Mouse (Mus musculus) cortical plate, adult 2 months (tissue): Measurements from ENCODE around the gene Exoc2. TPM values are rescaled to one million over a fixed set of nuclear protein-coding genes. Genes with fewer than 3 reads are reported as not detected.
A peak's percentile ranks its signal among the peaks of the same experiment; 100 is the strongest.

Experiments
- H3K27ac ChIP-seq: fragments of 200-500 bp; 2 replicates; pipeline ENCODE4 v1.5.1; 2012; ENCODE audit warnings: low read length, control low read depth, inconsistent platforms; ENCODE audit not compliant: insufficient read depth
- H3K4me1 ChIP-seq: fragments of 200-500 bp; 2 replicates; pipeline ENCODE4 v1.6.1; 2011; ENCODE audit warnings: low read length; ENCODE audit not compliant: control insufficient read depth, insufficient read depth
- H3K4me3 ChIP-seq: fragments of 200-500 bp; 2 replicates; pipeline ENCODE4 v1.5.1; 2011; ENCODE audit warnings: mild to moderate bottlenecking, low read length, control low read depth; ENCODE audit not compliant: insufficient read depth
- CTCF ChIP-seq: fragments of 200-500 bp; IDR thresholded peaks from 2 replicates; pipeline ENCODE4 v1.5.1; 2011; ENCODE audit warnings: mild to moderate bottlenecking, control low read depth, low read length; ENCODE audit not compliant: insufficient read depth; ENCODE audit errors: extremely low read depth
- POLR2A ChIP-seq: fragments of 200-500 bp; IDR thresholded peaks from 2 replicates; pipeline ENCODE4 v1.6.1; 2011; ENCODE audit warnings: mild to moderate bottlenecking, low read length, control low read depth; ENCODE audit not compliant: insufficient read depth; ENCODE audit errors: extremely low read depth
- polyA plus RNA-seq: library from polyadenylated mRNA; depleted of rRNA; stranded (reverse); fragments of >200 nt; gene quantifications from 2 replicates; pipeline ENCODE4 v1.2.3, GENCODE M21; 2012; rRNA removed

Exoc2 gene
- 25.2 and 26.6 TPM in 2 replicates for polyA plus RNA-seq

GRCm38 (mm10) chr13:30973501-30974246 is at the start of gene Exoc2, which contains the start of gene Gm5447:
Gene Exoc2, minus strand, starts transcription at chr13:30974093.
Gene Gm5447, plus strand, starts transcription at chr13:30974204.
- TF ChIP-seq POLR2A (peak; percentile 52; the same call in 1 of the 2 replicates), CTCF (no peak)
- H3K4me3 ChIP-seq, result peak within 1 kb of the TSS; percentile 72

GRCm38 (mm10) chr13:31023664-31024063 is 49.8 kb upstream of the Exoc2 start:
- TF ChIP-seq POLR2A (no peak), CTCF (no peak)
- no peak overlapping the region for H3K27ac ChIP-seq
- H3K4me3 ChIP-seq, result no peak overlapping the region
- H3K4me1 ChIP-seq, result no peaks in the 10 kb centered on the region

More at GRCm38 (mm10) chr13:30973501-30974246, at the start of gene Exoc2, which contains the start of gene Gm5447:
- H3K27ac ChIP-seq, result 0 out of 2 replicates have a peak within 1 kb of the TSS, but pooled peaks have one; percentile 4
- peaks cover 4% of the 10 kb centered on the region for H3K4me1 ChIP-seq

- TF ChIP-seq POLR2A (no peak), CTCF (no peak)
- H3K4me3 ChIP-seq, result no peak overlapping the region
- no peak overlapping the region for H3K27ac ChIP-seq
- H3K4me1 ChIP-seq, result no peaks in the 10 kb centered on the region
Observed at GRCm38 (mm10) chr13:31021927-31022326, 48.0 kb upstream of the Exoc2 start.

- H3K4me3 ChIP-seq, result no peak overlapping the region
- H3K4me1 ChIP-seq, result no peaks in the 10 kb centered on the region
- TF ChIP-seq POLR2A, result no peak
- TF ChIP-seq CTCF, result no peak
- no peak overlapping the region for H3K27ac ChIP-seq
Observed at GRCm38 (mm10) chr13:31021514-31021913, 47.6 kb upstream of the Exoc2 start.

- no peaks in the 10 kb centered on the region for H3K4me1 ChIP-seq
- no peak overlapping the region for H3K27ac ChIP-seq
- no peak for TF ChIP-seq CTCF
- TF ChIP-seq POLR2A, result no peak
- no peak overlapping the region for H3K4me3 ChIP-seq
Observed at GRCm38 (mm10) chr13:31017545-31017944, 43.7 kb upstream of the Exoc2 start.

GRCm38 (mm10) chr13:31004995-31005394 is 31.1 kb upstream of the Exoc2 start:
- Histone ChIP-seq H3K4me3 (no peak overlapping the region), H3K27ac (no peak overlapping the region), H3K4me1 (no peaks in the 10 kb centered on the region)
- no peak for TF ChIP-seq POLR2A
- TF ChIP-seq CTCF, result no peak

- H3K4me1 ChIP-seq, result no peaks in the 10 kb centered on the region
- TF ChIP-seq POLR2A, result no peak
- no peak for TF ChIP-seq CTCF
- no peak overlapping the region for H3K27ac ChIP-seq
- no peak overlapping the region for H3K4me3 ChIP-seq
Observed at GRCm38 (mm10) chr13:31004458-31004857, 30.6 kb upstream of the Exoc2 start.

GRCm38 (mm10) chr13:30999799-31000198 is 25.9 kb upstream of the Exoc2 start:
- Histone ChIP-seq H3K4me3 (no peak overlapping the region), H3K27ac (no peak overlapping the region), H3K4me1 (no peaks in the 10 kb centered on the region)
- TF ChIP-seq CTCF (no peak), POLR2A (no peak)

GRCm38 (mm10) chr13:30997526-30998253 is 23.8 kb upstream of the Exoc2 start:
- Histone ChIP-seq H3K27ac (no peak overlapping the region), H3K4me3 (no peak overlapping the region), H3K4me1 (no peaks in the 10 kb centered on the region)
- no peak for TF ChIP-seq POLR2A
- no peak for TF ChIP-seq CTCF
